Mouse (Mus musculus): ENCODE data around the gene Tspan2. TPM values are rescaled to one million over a fixed set of nuclear protein-coding genes. Genes with fewer than 3 reads are reported as not detected.

Gene Tspan2
- polyA plus RNA-seq, 1 experiment from 2014 or later = 8.6 TPM

GRCm38 (mm10) chr3:102735638-102736037 lies 1.3 kb downstream of the Tspan2 start:
- Histone ChIP-seq H3K27ac (replicated peaks) (no peak overlapping the region), H3K36me3 (no peaks in the 10 kb centered on the region), H3K27me3 (peaks cover 14% of the 10 kb centered on the region; the same call in 1 of the 2 replicates), H3K4me2 (replicated peaks) (peak overlapping the region; percentile 68), H3K9ac (replicated peaks) (peak overlapping the region; percentile 75), H3K4me3 (peak overlapping the region; percentile 76), H3K9me3 (no peaks in the 10 kb centered on the region), H3K4me1 (peaks cover 22% of the 10 kb centered on the region)
- peak; percentile 50; the same call in 1 of the 2 replicates for ATAC-seq (ENCODE audit: low FRiP score, low read depth)
- WGBS = 56% methylated on average over 6 of the region's 6 CpGs

- 86% methylated on average over 6 of the region's 6 CpGs for WGBS
Observed at GRCm38 (mm10) chr3:102736436-102736835, 2.1 kb downstream of the Tspan2 start.

GRCm38 (mm10) chr3:102737106-102737505 lies 2.8 kb downstream of the Tspan2 start:
- H3K36me3 ChIP-seq = no peaks in the 10 kb centered on the region
- no peak for ATAC-seq (ENCODE audit: low FRiP score, low read depth)
- no peaks in the 10 kb centered on the region for H3K9me3 ChIP-seq
- H3K4me3 ChIP-seq = no peak overlapping the region
- peaks cover 14% of the 10 kb centered on the region; the same call in 1 of the 2 replicates for H3K27me3 ChIP-seq
- peaks cover 22% of the 10 kb centered on the region for H3K4me1 ChIP-seq
- WGBS = 87% methylated on average over 6 of the region's 6 CpGs
- H3K9ac ChIP-seq (replicated peaks) = no peak overlapping the region
- H3K27ac ChIP-seq (replicated peaks) = no peak overlapping the region
- no peak overlapping the region for H3K4me2 ChIP-seq (replicated peaks)

More at GRCm38 (mm10) chr3:102736436-102736835, 2.1 kb downstream of the Tspan2 start:
- no peaks in the 10 kb centered on the region for H3K36me3 ChIP-seq
- no peak overlapping the region for H3K4me2 ChIP-seq (replicated peaks)
- H3K27me3 ChIP-seq = peaks cover 14% of the 10 kb centered on the region; the same call in 1 of the 2 replicates
- no peak overlapping the region for H3K27ac ChIP-seq (replicated peaks)
- H3K9ac ChIP-seq (replicated peaks) = no peak overlapping the region
- no peaks in the 10 kb centered on the region for H3K9me3 ChIP-seq
- H3K4me1 ChIP-seq = peaks cover 22% of the 10 kb centered on the region
- no peak for ATAC-seq (ENCODE audit: low FRiP score, low read depth)
- no peak overlapping the region for H3K4me3 ChIP-seq

GRCm38 (mm10) chr3:102738161-102738901 lies 4.0 kb downstream of the Tspan2 start:
- Histone ChIP-seq H3K27me3 (peaks cover 6% of the 10 kb centered on the region; the same call in 1 of the 2 replicates), H3K36me3 (no peaks in the 10 kb centered on the region), H3K4me3 (no peak overlapping the region), H3K27ac (replicated peaks) (no peak overlapping the region), H3K9ac (replicated peaks) (no peak overlapping the region), H3K4me2 (replicated peaks) (no peak overlapping the region), H3K4me1 (peaks cover 31% of the 10 kb centered on the region), H3K9me3 (no peaks in the 10 kb centered on the region)
- no peak for ATAC-seq (ENCODE audit: low FRiP score, low read depth)
- 82% methylated on average over 10 of the region's 10 CpGs for WGBS

- Histone ChIP-seq H3K4me1 (peaks cover 37% of the 10 kb centered on the region), H3K27me3 (peaks cover under 1% of the 10 kb centered on the region; the same call in 1 of the 2 replicates), H3K4me2 (replicated peaks) (no peak overlapping the region)
Observed at GRCm38 (mm10) chr3:102738926-102739325, 4.6 kb downstream of the Tspan2 start.

GRCm38 (mm10) chr3:102742725-102743124 lies 8.4 kb downstream of the Tspan2 start:
- no peak overlapping the region for H3K4me2 ChIP-seq (replicated peaks)
- H3K9me3 ChIP-seq = no peaks in the 10 kb centered on the region
- peak; percentile 48; the same call in 1 of the 2 replicates for ATAC-seq (ENCODE audit: low FRiP score, low read depth)
- no peak overlapping the region for H3K9ac ChIP-seq (replicated peaks)
- H3K4me1 ChIP-seq = peaks cover 30% of the 10 kb centered on the region
- H3K27me3 ChIP-seq = no peaks in the 10 kb centered on the region
- 18% methylated on average over 4 of the region's 4 CpGs for WGBS
- H3K36me3 ChIP-seq = no peaks in the 10 kb centered on the region
- H3K27ac ChIP-seq (replicated peaks) = peak overlapping the region; percentile 54; the same call in 1 of the 2 replicates
- H3K4me3 ChIP-seq = no peak overlapping the region

More at GRCm38 (mm10) chr3:102738926-102739325, 4.6 kb downstream of the Tspan2 start:
- no peaks in the 10 kb centered on the region for H3K36me3 ChIP-seq
- no peaks in the 10 kb centered on the region for H3K9me3 ChIP-seq
- WGBS = 81% methylated on average over 6 of the region's 6 CpGs
- no peak overlapping the region for H3K9ac ChIP-seq (replicated peaks)
- no peak for ATAC-seq (ENCODE audit: low FRiP score, low read depth)
- H3K4me3 ChIP-seq = no peak overlapping the region
- no peak overlapping the region for H3K27ac ChIP-seq (replicated peaks)

- Histone ChIP-seq H3K9ac (replicated peaks) (no peak overlapping the region), H3K27ac (replicated peaks) (peak overlapping the region; percentile 54; the same call in 1 of the 2 replicates), H3K4me1 (peaks cover 33% of the 10 kb centered on the region), H3K4me3 (no peak overlapping the region), H3K4me2 (replicated peaks) (no peak overlapping the region), H3K36me3 (no peaks in the 10 kb centered on the region), H3K9me3 (no peaks in the 10 kb centered on the region), H3K27me3 (no peaks in the 10 kb centered on the region)
- 20% methylated on average over 4 of the region's 4 CpGs for WGBS
- peak; percentile 66; the same call in 1 of the 2 replicates for ATAC-seq (ENCODE audit: low FRiP score, low read depth)
Observed at GRCm38 (mm10) chr3:102743202-102743601, 8.9 kb downstream of the Tspan2 start.

GRCm38 (mm10) chr3:102743781-102744471 lies 9.6 kb downstream of the Tspan2 start:
- Histone ChIP-seq H3K4me2 (replicated peaks) (no peak overlapping the region), H3K9ac (replicated peaks) (no peak overlapping the region), H3K9me3 (no peaks in the 10 kb centered on the region), H3K4me3 (no peak overlapping the region), H3K4me1 (peaks cover 32% of the 10 kb centered on the region), H3K27me3 (no peaks in the 10 kb centered on the region), H3K36me3 (no peaks in the 10 kb centered on the region), H3K27ac (replicated peaks) (no peak overlapping the region)
- no peak for ATAC-seq (ENCODE audit: low FRiP score, low read depth)
- WGBS = 66% methylated on average over 9 of the region's 9 CpGs

- Histone ChIP-seq H3K27ac (replicated peaks) (no peak overlapping the region), H3K9ac (replicated peaks) (no peak overlapping the region), H3K4me2 (replicated peaks) (no peak overlapping the region), H3K36me3 (no peaks in the 10 kb centered on the region), H3K4me1 (peaks cover 31% of the 10 kb centered on the region), H3K27me3 (no peaks in the 10 kb centered on the region), H3K4me3 (no peak overlapping the region), H3K9me3 (no peaks in the 10 kb centered on the region)
- ATAC-seq (ENCODE audit: low FRiP score, low read depth) = no peak
- WGBS = 47% methylated on average over 5 of the region's 5 CpGs
Observed at GRCm38 (mm10) chr3:102744657-102745056, 10.3 kb downstream of the Tspan2 start.

- ATAC-seq (ENCODE audit: low FRiP score, low read depth) = no peak
- no peak overlapping the region for H3K4me3 ChIP-seq
- no peaks in the 10 kb centered on the region for H3K9me3 ChIP-seq
- peaks cover 31% of the 10 kb centered on the region for H3K4me1 ChIP-seq
- no peaks in the 10 kb centered on the region for H3K36me3 ChIP-seq
- H3K4me2 ChIP-seq (replicated peaks) = no peak overlapping the region
- no peaks in the 10 kb centered on the region for H3K27me3 ChIP-seq
- WGBS = 85% methylated on average over 4 of the region's 4 CpGs
- H3K27ac ChIP-seq (replicated peaks) = no peak overlapping the region
- no peak overlapping the region for H3K9ac ChIP-seq (replicated peaks)
Observed at GRCm38 (mm10) chr3:102746174-102746573, 11.8 kb downstream of the Tspan2 start.

GRCm38 (mm10) chr3:102748038-102748437 lies 13.7 kb downstream of the Tspan2 start:
- 68% methylated on average over 3 of the region's 3 CpGs for WGBS
- Histone ChIP-seq H3K4me3 (no peak overlapping the region), H3K9ac (replicated peaks) (no peak overlapping the region), H3K27ac (replicated peaks) (peak overlapping the region; percentile 46; the same call in 1 of the 2 replicates), H3K4me2 (replicated peaks) (no peak overlapping the region), H3K4me1 (peaks cover 25% of the 10 kb centered on the region), H3K9me3 (no peaks in the 10 kb centered on the region), H3K36me3 (peaks cover 4% of the 10 kb centered on the region; the same call in 1 of the 2 replicates), H3K27me3 (no peaks in the 10 kb centered on the region)
- ATAC-seq (ENCODE audit: low FRiP score, low read depth) = no peak

- no peaks in the 10 kb centered on the region for H3K9me3 ChIP-seq
- ATAC-seq (ENCODE audit: low FRiP score, low read depth) = no peak
- H3K4me2 ChIP-seq (replicated peaks) = no peak overlapping the region
- peaks cover 7% of the 10 kb centered on the region; the same call in 1 of the 2 replicates for H3K36me3 ChIP-seq
- no peaks in the 10 kb centered on the region for H3K27me3 ChIP-seq
- no peak overlapping the region for H3K9ac ChIP-seq (replicated peaks)
- H3K4me3 ChIP-seq = no peak overlapping the region
- H3K4me1 ChIP-seq = peaks cover 19% of the 10 kb centered on the region
- WGBS = 83% methylated on average over 5 of the region's 5 CpGs
- peak overlapping the region; percentile 46; the same call in 1 of the 2 replicates for H3K27ac ChIP-seq (replicated peaks)
Observed at GRCm38 (mm10) chr3:102748686-102749085, 14.4 kb downstream of the Tspan2 start.
